Mouse (Mus musculus) hindbrain, embryonic 11.5 days (tissue): ENCODE measurements at regions not wholly inside any gene's neighbourhood (a gene's known extent, or its start where the extent isn't known, plus 50 kb on each side); places are given as distances from the start of the nearest gene placed in this dataset.
A peak's percentile ranks its signal among the peaks of the same experiment; 100 is the strongest.

Experiments
- ATAC-seq: fragments of 200-750 bp; cut with Nextera tagmentation; 2 replicates; pipeline ENCODE4 v1.8.0; 2017; ENCODE audit warnings: mild to moderate bottlenecking, moderate TSS enrichment, moderate library complexity; ENCODE audit not compliant: low FRiP score
- DNase-seq: peaks from one replicate; pipeline ENCODE4 v3.0.0-alpha.2; 2015; ENCODE audit warnings: low spot score
- H3K27ac ChIP-seq: fragments of 300-500 bp; sonication (generic); 2 replicates; pipeline ENCODE4 v1.5.1; 2014; ENCODE audit warnings: mild to moderate bottlenecking, low read depth, low read length
- H3K27me3 ChIP-seq: fragments of 300-500 bp; sonication (generic); 2 replicates; pipeline ENCODE4 v1.6.1; 2014; ENCODE audit warnings: mild to moderate bottlenecking, low read length, moderate library complexity, mixed read lengths; ENCODE audit not compliant: control insufficient read depth, insufficient read depth
- H3K36me3 ChIP-seq: fragments of 300-500 bp; sonication (generic); 2 replicates; pipeline ENCODE4 v1.6.1; 2014; ENCODE audit warnings: mild to moderate bottlenecking, low read length, moderate library complexity, mixed read lengths; ENCODE audit not compliant: control insufficient read depth, insufficient read depth
- H3K4me1 ChIP-seq: fragments of 300-500 bp; sonication (generic); replicated peaks from 2 replicates; pipeline ENCODE4 v1.6.1; 2014; ENCODE audit warnings: low read length, mixed read lengths; ENCODE audit not compliant: control insufficient read depth, insufficient read depth
- H3K4me2 ChIP-seq: fragments of 300-500 bp; sonication (generic); replicated peaks from 2 replicates; pipeline ENCODE4 v1.6.1; 2014; ENCODE audit warnings: mild to moderate bottlenecking, low read depth, low read length
- H3K4me3 ChIP-seq: fragments of 300-500 bp; sonication (generic); 2 replicates; pipeline ENCODE4 v1.5.1; 2014; ENCODE audit warnings: low read depth, low read length
- H3K9ac ChIP-seq: fragments of 300-500 bp; sonication (generic); 2 replicates; pipeline ENCODE4 v1.6.1; 2014; ENCODE audit warnings: low read depth, low read length
- H3K9me3 ChIP-seq: fragments of 300-500 bp; sonication (generic); 2 replicates; pipeline ENCODE4 v1.6.1; 2016; ENCODE audit warnings: low read length; ENCODE audit not compliant: control insufficient read depth
- WGBS: fragments of 180-500 bp; shearing (Covaris S2); extraction: QIAGEN DNeasy Blood & Tissue Kit; methylation state at CpG from one replicate; pipeline ENCODE4 v1.1.7; 2014; 5-methylcytosine and 5-hydroxymethylcytosine counted together

GRCm38 (mm10) chr10:92081199-92081598 is 641.0 kb downstream of the Nedd1 start:
- Histone ChIP-seq H3K4me1 (0 out of 2 replicates have a peak, but pooled peaks cover 2% of the 10 kb centered on the region), H3K27ac (no peak overlapping the region), H3K4me2 (no peak overlapping the region), H3K4me3 (no peak overlapping the region), H3K27me3 (no peaks in the 10 kb centered on the region), H3K9me3 (no peaks in the 10 kb centered on the region), H3K36me3 (no peaks in the 10 kb centered on the region), H3K9ac (no peak overlapping the region)
- 10% methylated on average over 1 of the region's 1 CpGs for WGBS
- DNase-seq, result no peak
- ATAC-seq, result no peak

GRCm38 (mm10) chr10:92079421-92079820 is 642.8 kb downstream of the Nedd1 start:
- H3K4me3 ChIP-seq, result no peak overlapping the region
- ATAC-seq, result no peak
- WGBS, result 7% methylated on average over 4 of the region's 4 CpGs
- 0 out of 2 replicates have a peak, but pooled peaks cover 2% of the 10 kb centered on the region for H3K4me1 ChIP-seq
- no peaks in the 10 kb centered on the region for H3K9me3 ChIP-seq
- H3K4me2 ChIP-seq, result no peak overlapping the region
- DNase-seq, result peak; percentile 43
- no peaks in the 10 kb centered on the region for H3K27me3 ChIP-seq
- H3K9ac ChIP-seq, result no peak overlapping the region
- no peaks in the 10 kb centered on the region for H3K36me3 ChIP-seq
- H3K27ac ChIP-seq, result no peak overlapping the region

GRCm38 (mm10) chr10:92077291-92077690 is 644.9 kb downstream of the Nedd1 start:
- DNase-seq (peak; percentile 7), ATAC-seq (no peak)
- H3K4me1 ChIP-seq, result peaks cover 4% of the 10 kb centered on the region; the same call in 1 of the 2 replicates
- H3K27me3 ChIP-seq, result no peaks in the 10 kb centered on the region
- no peaks in the 10 kb centered on the region for H3K9me3 ChIP-seq
- H3K36me3 ChIP-seq, result no peaks in the 10 kb centered on the region
- H3K9ac ChIP-seq, result no peak overlapping the region
- 55% methylated on average over 3 of the region's 3 CpGs for WGBS
- H3K27ac ChIP-seq, result peak overlapping the region; percentile 65
- no peak overlapping the region for H3K4me2 ChIP-seq
- no peak overlapping the region for H3K4me3 ChIP-seq

- WGBS, result 35% methylated on average over 3 of the region's 3 CpGs
- Histone ChIP-seq H3K9ac (no peak overlapping the region), H3K4me2 (no peak overlapping the region), H3K36me3 (no peaks in the 10 kb centered on the region), H3K9me3 (no peaks in the 10 kb centered on the region), H3K4me3 (no peak overlapping the region), H3K27ac (peak overlapping the region; percentile 65), H3K4me1 (peaks cover 4% of the 10 kb centered on the region; the same call in 1 of the 2 replicates), H3K27me3 (no peaks in the 10 kb centered on the region)
- ATAC-seq (peak; percentile 60), DNase-seq (peak; percentile 26)
These were observed 645.5 kb downstream of the Nedd1 start for GRCm38 (mm10) chr10:92076754-92077153.

- no peaks in the 10 kb centered on the region for H3K36me3 ChIP-seq
- peaks cover 4% of the 10 kb centered on the region; the same call in 1 of the 2 replicates for H3K4me1 ChIP-seq
- WGBS, result 61% methylated on average over 8 of the region's 8 CpGs
- no peaks in the 10 kb centered on the region for H3K9me3 ChIP-seq
- ATAC-seq, result no peak
- no peak overlapping the region for H3K4me3 ChIP-seq
- DNase-seq, result peak; percentile 9
- H3K27me3 ChIP-seq, result no peaks in the 10 kb centered on the region
- no peak overlapping the region for H3K9ac ChIP-seq
- peak overlapping the region; percentile 40 for H3K27ac ChIP-seq
- H3K4me2 ChIP-seq, result no peak overlapping the region
These were observed 646.8 kb downstream of the Nedd1 start for GRCm38 (mm10) chr10:92075469-92075868.

- DNase-seq (peak; percentile 6), ATAC-seq (no peak)
- Histone ChIP-seq H3K27ac (peak overlapping the region; percentile 40), H3K9me3 (no peaks in the 10 kb centered on the region), H3K36me3 (no peaks in the 10 kb centered on the region), H3K27me3 (no peaks in the 10 kb centered on the region), H3K9ac (no peak overlapping the region), H3K4me2 (no peak overlapping the region), H3K4me1 (peaks cover 4% of the 10 kb centered on the region; the same call in 1 of the 2 replicates), H3K4me3 (no peak overlapping the region)
- WGBS, result 81% methylated on average over 11 of the region's 11 CpGs
These were observed 647.4 kb downstream of the Nedd1 start for GRCm38 (mm10) chr10:92074698-92075394.

GRCm38 (mm10) chr10:92073873-92074390 is 648.3 kb downstream of the Nedd1 start:
- Histone ChIP-seq H3K9ac (no peak overlapping the region), H3K4me2 (no peak overlapping the region), H3K27me3 (no peaks in the 10 kb centered on the region), H3K4me3 (no peak overlapping the region), H3K27ac (no peak overlapping the region), H3K4me1 (peaks cover 2% of the 10 kb centered on the region; the same call in 1 of the 2 replicates), H3K9me3 (no peaks in the 10 kb centered on the region), H3K36me3 (no peaks in the 10 kb centered on the region)
- WGBS, result 31% methylated on average over 5 of the region's 5 CpGs
- peak; percentile 19 for DNase-seq
- ATAC-seq, result peak; percentile 60

GRCm38 (mm10) chr10:92044783-92045182 is 677.4 kb downstream of the Nedd1 start:
- no peaks in the 10 kb centered on the region for H3K27me3 ChIP-seq
- no peaks in the 10 kb centered on the region for H3K9me3 ChIP-seq
- no peaks in the 10 kb centered on the region for H3K36me3 ChIP-seq
- no peak overlapping the region for H3K4me2 ChIP-seq
- no peak overlapping the region for H3K9ac ChIP-seq
- no peak overlapping the region for H3K4me3 ChIP-seq
- no peaks in the 10 kb centered on the region for H3K4me1 ChIP-seq
- ATAC-seq (no peak), DNase-seq (no peak)
- no peak overlapping the region for H3K27ac ChIP-seq

GRCm38 (mm10) chr10:92036176-92036575 is 686.0 kb downstream of the Nedd1 start:
- H3K9me3 ChIP-seq, result no peaks in the 10 kb centered on the region
- ATAC-seq (no peak), DNase-seq (no peak)
- no peak overlapping the region for H3K9ac ChIP-seq
- H3K27me3 ChIP-seq, result no peaks in the 10 kb centered on the region
- 72% methylated on average over 3 of the region's 3 CpGs for WGBS
- H3K4me1 ChIP-seq, result no peaks in the 10 kb centered on the region
- no peaks in the 10 kb centered on the region for H3K36me3 ChIP-seq
- H3K4me3 ChIP-seq, result no peak overlapping the region
- no peak overlapping the region for H3K27ac ChIP-seq
- H3K4me2 ChIP-seq, result no peak overlapping the region
